Mouse (Mus musculus) ES-E14 (cell line): ENCODE measurements around the gene Rab10. TPM values are rescaled to one million over a fixed set of nuclear protein-coding genes. Genes with fewer than 3 reads are reported as not detected.
A peak's percentile ranks its signal among the peaks of the same experiment; 100 is the strongest.

Experiments
- DNase-seq: peaks from one replicate; pipeline ENCODE4 v3.0.0-alpha.2; 2013; ENCODE audit warnings: low read depth, low spot score
- H3K27ac ChIP-seq: 2 replicates; pipeline ENCODE4 v1.5.1; 2012; ENCODE audit warnings: low read depth, mild to moderate bottlenecking, low read length, moderate library complexity, mixed read lengths; ENCODE audit not compliant: poor library complexity, insufficient read depth, severe bottlenecking
- H3K36me3 ChIP-seq: 2 replicates; pipeline ENCODE4 v1.6.1; 2012; ENCODE audit warnings: mild to moderate bottlenecking, low read length, moderate library complexity, mixed read lengths; ENCODE audit not compliant: control insufficient read depth, poor library complexity, insufficient read depth, severe bottlenecking
- H3K4me1 ChIP-seq, 2 experiments: fragments of 150-350 bp in 1 of 2; sonication (generic) in 1 of 2; 2 replicates each; pipeline ENCODE4 v1.6.1; 2012; ENCODE audit warnings: low read length in 2 of 2, mild to moderate bottlenecking in 1 of 2, mixed read lengths in 1 of 2; ENCODE audit not compliant: control insufficient read depth in 2 of 2, insufficient read depth in 2 of 2, poor library complexity in 1 of 2
- H3K4me3 ChIP-seq, 2 experiments: fragments of 150-350 bp in 1 of 2; sonication (generic) in 1 of 2; 2 replicates each; pipeline ENCODE4 v1.5.1; 2012; ENCODE audit warnings: low read length in 2 of 2, low read depth in 1 of 2, mild to moderate bottlenecking in 1 of 2, mixed read lengths in 1 of 2; ENCODE audit not compliant: insufficient read depth in 1 of 2, poor library complexity in 1 of 2, severe bottlenecking in 1 of 2
- H3K9ac ChIP-seq: 2 replicates; pipeline ENCODE4 v1.6.1; 2012; ENCODE audit warnings: low read depth, mild to moderate bottlenecking, low read length, mixed read lengths; ENCODE audit not compliant: poor library complexity, insufficient read depth, severe bottlenecking
- H3K9me3 ChIP-seq: fragments of 150-350 bp; sonication (generic); 2 replicates; pipeline ENCODE4 v1.6.1; 2012; ENCODE audit warnings: low read depth, mild to moderate bottlenecking, low read length; ENCODE audit not compliant: control insufficient read depth, insufficient read depth
- CHD2 ChIP-seq: IDR thresholded peaks from 2 replicates; pipeline ENCODE4 v1.6.1; 2014; ENCODE audit warnings: mild to moderate bottlenecking, low read depth, low read length, inconsistent platforms
- HCFC1 ChIP-seq: IDR thresholded peaks from 2 replicates; pipeline ENCODE4 v1.6.1; 2012; ENCODE audit warnings: low read length, inconsistent platforms, borderline replicate concordance; ENCODE audit not compliant: insufficient read depth
- MAFK ChIP-seq: IDR thresholded peaks from 2 replicates; pipeline ENCODE4 v1.6.1; 2014; ENCODE audit warnings: mild to moderate bottlenecking, low read depth, low read length, inconsistent platforms; ENCODE audit not compliant: insufficient read depth
- ZC3H11A ChIP-seq: IDR thresholded peaks from 2 replicates; pipeline ENCODE4 v1.6.1; 2012; ENCODE audit warnings: low read depth, mild to moderate bottlenecking, inconsistent platforms, low read length, borderline replicate concordance
- ZNF384 ChIP-seq: IDR thresholded peaks from 2 replicates; pipeline ENCODE4 v1.6.1; 2012; ENCODE audit warnings: low read depth, low read length, inconsistent platforms
- in situ Hi-C, 2 experiments: fragments of 600-800 bp; cut with MboI; formaldehyde crosslinking; loops; one replicate each; pipeline ENCODE4 v1.15.1; 2025; ENCODE audit warnings: low sequenced_read_pairs in 2 of 2, inconsistent platforms in 1 of 2; ENCODE audit not compliant: unreplicated experiment in 2 of 2
- total RNA-seq: library from RNA; depleted of rRNA; stranded (reverse); fragments of 300-350 nt; gene quantifications from 2 replicates; pipeline ENCODE4 v1.2.3, GENCODE M21; 2012

Rab10 gene
- total RNA-seq, 1 experiment: 73.5 TPM

- TF ChIP-seq CHD2: no peak
- TF ChIP-seq MAFK: no peak
- no peak for TF ChIP-seq ZNF384
- no peak for TF ChIP-seq HCFC1
- no peak for TF ChIP-seq ZC3H11A
- in situ Hi-C loops: no loop called here
- Histone ChIP-seq H3K9ac (no peak overlapping the region), H3K36me3 (no peaks in the 10 kb centered on the region), H3K4me3 (no peak overlapping the region), H3K27ac (no peak overlapping the region), H3K4me1 (no peaks in the 10 kb centered on the region), H3K9me3 (no peaks in the 10 kb centered on the region)
- DNase-seq: no peak
These were observed 9.6 kb upstream of the Rab10 start for GRCm38 (mm10) chr12:3319377-3319776.

- Histone ChIP-seq H3K36me3 (no peaks in the 10 kb centered on the region), H3K27ac (no peak overlapping the region), H3K4me3 (no peak overlapping the region), H3K9me3 (no peaks in the 10 kb centered on the region), H3K9ac (no peak overlapping the region), H3K4me1 (no peaks in the 10 kb centered on the region)
- TF ChIP-seq MAFK (no peak), ZC3H11A (no peak), HCFC1 (no peak), CHD2 (no peak), ZNF384 (no peak)
- in situ Hi-C loops: no loop called here
- DNase-seq: no peak
These were observed 7.2 kb upstream of the Rab10 start for GRCm38 (mm10) chr12:3316937-3317336.

GRCm38 (mm10) chr12:3316083-3316482, 6.3 kb upstream of the Rab10 start:
- H3K9me3 ChIP-seq: no peaks in the 10 kb centered on the region
- DNase-seq: no peak
- no peak for TF ChIP-seq HCFC1
- TF ChIP-seq ZNF384: no peak
- no peak for TF ChIP-seq CHD2
- TF ChIP-seq ZC3H11A: no peak
- no peak for TF ChIP-seq MAFK
- H3K4me1 ChIP-seq: no peaks in the 10 kb centered on the region
- H3K27ac ChIP-seq: no peak overlapping the region
- in situ Hi-C loops: no loop called here
- H3K4me3 ChIP-seq: no peak overlapping the region
- no peaks in the 10 kb centered on the region for H3K36me3 ChIP-seq
- H3K9ac ChIP-seq: no peak overlapping the region

GRCm38 (mm10) chr12:3312886-3313285, 3.1 kb upstream of the Rab10 start:
- Histone ChIP-seq H3K27ac (no peak overlapping the region), H3K9ac (no peak overlapping the region), H3K36me3 (no peaks in the 10 kb centered on the region), H3K4me3 (no peak overlapping the region), H3K4me1 (peaks cover 0 to 3% of the 10 kb centered on the region in 2 experiments; a peak in 1 of 4 replicates), H3K9me3 (no peaks in the 10 kb centered on the region)
- in situ Hi-C loops: no loop called here
- no peak for DNase-seq
- TF ChIP-seq ZNF384: no peak

GRCm38 (mm10) chr12:3310321-3310692, 538 bp upstream of the Rab10 start:
- no peak for DNase-seq
- Histone ChIP-seq H3K4me3 (peak overlapping the region; percentile 51 to 65), H3K4me1 (peaks cover 4 to 7% of the 10 kb centered on the region in 2 experiments; a peak in 3 of 4 replicates), H3K27ac (no peak overlapping the region; the same call in 1 of the 2 replicates), H3K9me3 (no peaks in the 10 kb centered on the region), H3K9ac (peak overlapping the region; percentile 66), H3K36me3 (no peaks in the 10 kb centered on the region)
- TF ChIP-seq CHD2: no peak
- no peak for TF ChIP-seq MAFK
- no peak for TF ChIP-seq HCFC1
- no peak for TF ChIP-seq ZNF384
- TF ChIP-seq ZC3H11A: no peak
- in situ Hi-C loops: no loop called here
